Mouse (Mus musculus) ovary, adult 18-20 months (tissue): ENCODE results near the gene Elmo2.

Source experiments
- DNase-seq: peaks from one replicate; pipeline ENCODE4 v3.0.0; 2022; ENCODE audit warnings: low spot score, mixed read lengths

The Elmo2 gene

DNA sequence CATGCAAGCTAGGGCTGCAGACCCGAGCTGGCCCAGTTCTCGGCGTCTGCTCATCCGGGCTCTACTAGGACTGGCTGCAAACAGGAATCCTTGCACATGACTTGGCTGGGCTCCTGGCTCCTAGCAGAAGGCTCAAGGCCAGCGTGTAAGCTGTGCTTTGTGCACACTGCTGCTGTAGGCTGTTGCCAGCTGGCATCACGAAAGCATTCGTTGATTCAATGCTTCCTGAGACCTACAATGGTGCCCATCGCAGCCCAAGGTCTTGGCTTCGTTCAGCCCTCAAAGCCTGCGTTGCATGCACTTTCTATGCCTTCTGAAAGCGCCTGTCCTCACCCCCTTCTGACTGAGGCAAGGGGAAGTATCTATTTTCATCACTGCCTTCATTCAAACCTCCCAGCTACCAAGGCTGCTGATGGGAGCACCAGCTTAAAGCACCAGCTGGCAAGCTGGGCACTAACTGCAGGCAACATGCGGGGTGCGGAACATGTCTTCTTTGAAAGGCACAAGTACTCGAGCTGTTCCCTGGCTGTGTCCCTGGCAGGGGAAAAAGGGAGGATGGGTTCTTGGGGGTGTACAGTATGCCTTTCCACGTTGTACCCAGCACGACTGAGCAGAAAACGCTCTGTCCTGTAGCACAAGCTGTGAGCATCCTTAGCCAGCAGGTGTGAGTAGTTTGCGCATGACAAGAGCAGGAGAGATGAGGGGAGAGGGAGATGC is 37.8 kb downstream of the Elmo2 start:
- DNase-seq = peak; percentile 88

GRCm38 (mm10) chr2:165287202-165287984 is 38.9 kb downstream of the Elmo2 start, which contains the start of gene Slc35c2:
Gene Slc35c2, minus strand, starts transcription at chr2:165287869.
- DNase-seq = peak; percentile 82

DNA sequence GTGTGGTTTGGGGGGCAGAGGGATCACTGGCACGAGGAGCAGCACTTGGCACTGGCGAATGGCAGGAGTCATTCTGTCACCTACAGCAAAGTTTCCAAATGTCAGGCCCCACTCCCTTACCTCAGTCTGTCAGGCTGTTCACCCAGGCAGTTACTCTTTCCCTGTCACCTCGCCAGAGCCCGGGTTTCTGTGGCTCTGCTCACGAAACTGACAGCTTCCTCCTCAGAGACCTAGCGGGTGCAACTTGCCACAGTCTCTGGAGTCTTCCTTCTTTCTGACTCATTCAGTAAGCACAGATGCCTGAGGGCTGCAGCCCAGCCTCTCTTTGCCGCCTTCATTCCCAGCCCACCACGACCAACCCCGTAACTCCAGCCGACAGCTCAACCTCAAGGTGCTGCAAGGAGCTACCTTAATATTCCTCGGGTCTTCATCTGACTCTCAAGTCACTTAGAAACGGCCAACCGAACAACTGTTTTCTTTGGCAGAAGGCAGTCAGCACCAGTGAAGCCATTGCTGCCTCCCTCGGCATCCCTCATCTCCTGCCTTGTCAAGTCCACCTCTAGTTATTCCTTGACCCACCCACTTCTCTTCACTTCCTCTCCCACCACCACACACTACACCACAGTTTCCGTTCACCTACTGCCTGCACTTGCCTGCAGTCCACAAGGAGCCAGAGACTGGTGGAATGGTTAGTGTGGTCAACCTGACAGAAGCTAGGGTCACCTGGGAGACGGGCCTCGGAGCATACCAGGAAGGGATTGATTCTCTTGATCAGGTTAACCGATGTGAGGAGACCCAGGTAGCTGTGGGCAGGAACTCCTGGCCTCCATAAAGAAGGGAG is 39.7 kb downstream of the Elmo2 start:
- DNase-seq = no peak

GRCm38 (mm10) chr2:165285621-165286020 is 40.7 kb downstream of the Elmo2 start:
- no peak for DNase-seq

DNA sequence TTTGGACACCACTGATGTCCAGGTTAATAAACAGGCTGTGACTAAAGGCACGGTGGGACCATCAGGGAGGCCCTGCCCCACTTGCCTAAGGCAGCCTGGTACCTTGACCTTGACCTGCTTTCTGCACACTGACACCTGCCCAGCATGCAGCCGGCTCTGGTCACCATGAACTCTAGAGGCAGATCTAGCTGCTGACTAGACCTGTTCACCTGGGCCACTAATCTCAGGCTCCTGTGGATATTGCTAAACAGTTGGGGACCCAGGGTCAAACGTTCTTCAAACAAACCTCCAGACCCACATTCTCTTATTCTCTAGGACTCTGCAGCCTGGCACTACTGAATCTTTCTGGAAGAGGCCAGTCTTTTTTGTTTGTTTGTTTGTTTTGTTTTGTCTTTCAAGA is 41.2 kb downstream of the Elmo2 start:
- no peak for DNase-seq

DNA sequence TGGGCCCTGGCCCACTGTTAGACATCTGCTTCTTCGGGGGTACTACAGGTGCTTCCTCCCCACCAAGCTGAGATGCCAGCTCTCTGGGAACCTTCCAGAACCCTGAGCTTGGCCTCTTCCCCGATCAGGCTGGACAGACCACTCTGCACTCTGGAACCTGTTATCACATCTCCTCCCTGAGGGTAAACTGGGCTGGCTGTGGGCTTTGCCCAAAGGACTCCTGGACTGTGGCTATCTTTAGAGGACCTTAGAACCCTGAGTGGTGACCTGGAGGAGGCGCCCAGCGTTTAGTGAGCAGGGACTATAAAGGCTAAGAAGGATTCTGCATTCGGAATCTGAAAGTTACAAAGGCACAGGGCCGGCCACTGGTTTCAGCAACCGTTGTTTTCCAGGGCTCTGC is 41.9 kb downstream of the Elmo2 start:
- no peak for DNase-seq

GRCm38 (mm10) chr2:165283644-165284043 is 42.6 kb downstream of the Elmo2 start:
- peak; percentile 20 for DNase-seq

DNA sequence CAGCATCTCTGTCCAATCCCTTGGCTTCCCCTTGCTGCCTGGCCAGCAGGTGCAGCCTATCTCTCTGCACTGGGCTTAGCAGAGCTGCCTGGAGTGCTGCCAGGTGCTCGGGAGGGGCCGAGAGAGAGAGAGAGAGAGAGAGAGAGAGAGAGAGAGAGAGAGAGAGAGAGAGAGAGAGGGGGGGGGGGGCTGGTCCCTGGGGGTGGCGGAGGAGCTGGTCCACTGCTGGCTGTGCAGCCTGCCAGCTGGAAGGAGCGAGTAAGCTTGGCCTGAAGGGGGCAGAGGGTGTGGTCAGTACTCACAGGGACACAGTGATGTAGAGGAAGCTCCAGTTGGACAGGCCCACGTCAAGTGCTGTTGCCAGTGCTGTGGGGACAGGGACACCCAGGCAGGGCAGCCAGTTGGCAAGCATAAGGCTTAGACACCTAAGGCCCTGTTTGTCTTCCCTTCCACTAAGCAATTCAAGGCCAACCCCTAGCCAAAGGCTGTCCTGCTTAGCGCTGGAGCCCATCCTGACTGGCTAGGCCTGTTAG is 44.4 kb downstream of the Elmo2 start:
- DNase-seq = no peak

DNA sequence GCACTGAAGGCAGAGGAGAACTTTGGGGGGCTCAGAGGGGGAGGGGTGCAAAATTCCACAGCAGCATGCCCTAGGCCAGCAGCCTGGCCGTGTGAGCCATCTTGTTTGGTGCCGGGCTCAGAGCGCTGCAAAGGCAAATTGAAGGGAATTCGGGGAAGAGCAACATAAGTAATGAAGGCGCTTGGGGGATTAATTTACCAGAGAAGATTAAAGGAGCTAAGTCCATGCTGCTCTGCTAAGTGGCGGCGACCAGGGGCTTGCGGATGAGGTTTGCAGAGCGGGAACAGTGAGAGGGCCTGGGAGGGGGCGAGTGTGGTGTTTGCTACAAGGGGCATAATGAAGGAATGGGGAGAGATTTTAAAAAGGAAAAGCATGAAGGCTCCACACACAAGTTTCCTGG is 46.9 kb downstream of the Elmo2 start:
- DNase-seq = no peak

DNA sequence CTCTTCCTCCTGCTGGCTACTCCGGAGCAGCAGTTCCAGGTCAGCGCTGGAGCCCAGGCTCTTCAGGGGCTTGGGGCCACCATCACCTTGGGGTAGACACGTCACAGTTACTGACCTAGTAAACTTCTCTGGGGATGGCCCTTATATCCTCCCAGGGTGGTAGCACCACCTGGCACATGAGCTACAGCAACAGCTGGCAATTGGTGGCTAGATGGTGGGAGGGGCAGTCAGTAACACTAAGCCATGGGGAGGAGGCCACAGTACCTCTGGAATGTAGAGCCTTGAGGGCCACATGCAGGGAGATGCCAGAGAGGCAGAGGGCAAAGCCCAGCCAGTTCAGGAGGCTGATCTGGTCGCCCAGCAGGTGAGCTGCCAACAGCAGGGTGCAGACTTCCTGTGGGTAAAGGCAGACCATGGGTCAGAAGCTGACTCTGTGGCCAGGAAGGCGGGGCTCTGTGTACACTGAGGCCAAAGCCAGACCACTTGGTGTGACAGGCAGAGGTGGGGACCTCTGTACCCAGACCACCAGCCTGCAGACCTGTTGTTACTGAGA is 49.0 kb downstream of the Elmo2 start:
- no peak for DNase-seq

GRCm38 (mm10) chr2:165275824-165276223 is 50.5 kb downstream of the Elmo2 start:
- DNase-seq = no peak

- DNase-seq = no peak
These were observed 51.1 kb downstream of the Elmo2 start for GRCm38 (mm10) chr2:165275124-165275640.

- DNase-seq = no peak
These were observed 52.7 kb downstream of the Elmo2 start for GRCm38 (mm10) chr2:165273589-165273988.

DNA sequence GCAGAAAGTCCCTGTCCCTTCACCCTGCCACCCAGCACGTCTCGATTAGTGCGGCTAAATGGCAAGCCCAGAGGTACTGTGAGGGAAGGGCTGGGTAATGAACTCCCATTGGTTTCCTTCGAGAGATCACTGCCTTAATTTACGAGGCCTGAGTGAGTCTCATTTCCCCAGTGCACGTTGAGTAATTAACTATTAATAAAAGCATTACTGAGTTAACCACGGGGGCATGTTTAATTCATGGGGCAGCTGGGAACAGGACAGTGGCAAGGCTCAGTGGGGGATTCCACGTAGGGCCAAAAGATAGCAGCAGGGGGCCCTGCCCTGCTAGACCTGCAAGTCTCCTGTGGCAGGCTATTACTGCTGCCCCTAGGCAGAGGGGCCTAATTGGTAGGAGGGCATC is 55.0 kb downstream of the Elmo2 start:
- no peak for DNase-seq

DNA sequence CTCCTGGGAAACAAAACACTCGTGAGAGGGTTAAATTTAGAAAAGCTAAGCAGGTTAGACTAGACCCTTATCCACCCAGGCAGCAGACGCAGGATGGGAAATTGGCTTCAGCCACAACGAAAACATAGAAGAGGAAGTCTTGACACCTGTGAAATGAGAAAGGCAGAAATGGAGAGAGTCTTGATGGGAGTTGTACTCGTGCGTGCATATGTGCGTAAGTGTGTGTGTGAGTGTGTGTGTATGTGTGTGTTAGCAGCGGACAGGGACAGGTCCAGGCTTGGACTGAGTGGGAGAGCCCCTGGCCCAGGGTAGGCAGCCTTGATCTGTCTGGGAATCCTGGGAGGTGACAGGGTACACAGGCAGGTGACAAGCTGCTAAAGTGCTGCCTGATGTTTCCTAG is 55.4 kb downstream of the Elmo2 start:
- no peak for DNase-seq

DNA sequence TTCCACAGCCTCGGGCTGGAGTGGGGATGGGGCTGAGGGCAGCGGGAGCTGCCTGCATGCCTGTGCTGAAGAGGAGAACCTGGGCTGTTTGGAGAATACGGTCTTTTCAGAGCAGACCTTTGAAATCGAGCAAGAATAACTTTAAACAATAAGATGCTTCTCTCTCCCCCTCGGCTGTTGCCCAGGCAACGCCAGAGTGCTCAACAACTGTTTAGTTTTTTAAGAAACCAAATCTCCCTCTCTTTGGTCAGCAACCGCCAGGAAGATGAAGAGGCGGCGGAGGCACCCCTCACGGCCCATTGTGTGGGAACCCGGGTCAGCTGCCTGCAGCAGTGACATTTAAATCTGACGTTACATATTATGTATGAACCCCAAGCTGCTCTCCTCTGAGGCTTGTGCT is 59.5 kb downstream of the Elmo2 start:
- DNase-seq = no peak

DNA sequence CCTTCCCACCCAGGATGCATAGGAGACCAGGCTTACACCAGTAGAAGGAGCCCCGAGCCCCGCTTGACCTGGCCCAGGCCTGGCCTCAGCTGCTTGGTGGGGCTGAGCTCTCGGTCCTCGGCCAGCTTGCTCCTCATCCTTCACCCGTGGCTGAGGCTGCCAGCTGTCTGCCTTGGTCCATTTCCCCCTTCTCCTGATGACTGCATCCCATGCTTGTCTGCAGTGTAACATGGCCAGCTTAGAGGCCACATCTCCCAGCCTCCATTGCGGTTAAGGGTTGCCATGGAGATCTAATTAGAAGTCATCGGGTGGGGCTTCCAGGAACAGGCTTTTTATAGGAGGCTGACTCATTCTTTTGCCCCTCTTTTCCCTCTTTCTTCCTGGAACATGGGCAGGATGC is 62.4 kb downstream of the Elmo2 start:
- no peak for DNase-seq

GRCm38 (mm10) chr2:165262274-165262990 is 63.8 kb downstream of the Elmo2 start:
- DNase-seq = no peak

DNA sequence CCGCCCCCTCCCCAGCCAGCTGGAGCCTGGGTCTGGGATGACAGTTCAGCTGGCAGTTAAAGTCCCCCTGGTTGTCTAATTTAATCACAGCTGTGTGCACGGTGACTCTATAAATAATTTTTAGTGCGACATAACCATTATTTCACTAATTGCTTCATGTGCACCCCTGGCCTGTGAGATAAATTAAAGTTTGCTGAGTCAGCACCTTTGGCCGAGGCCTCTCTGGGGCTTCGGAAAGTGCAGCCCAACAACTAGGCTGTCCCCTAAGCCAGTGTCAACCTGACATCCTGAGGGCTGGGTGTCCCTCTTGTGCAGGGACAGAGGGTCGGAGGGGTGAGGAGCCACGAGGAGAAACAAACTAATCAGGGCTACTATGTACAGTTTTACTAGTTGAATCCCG is 66.4 kb downstream of the Elmo2 start:
- DNase-seq = no peak

DNA sequence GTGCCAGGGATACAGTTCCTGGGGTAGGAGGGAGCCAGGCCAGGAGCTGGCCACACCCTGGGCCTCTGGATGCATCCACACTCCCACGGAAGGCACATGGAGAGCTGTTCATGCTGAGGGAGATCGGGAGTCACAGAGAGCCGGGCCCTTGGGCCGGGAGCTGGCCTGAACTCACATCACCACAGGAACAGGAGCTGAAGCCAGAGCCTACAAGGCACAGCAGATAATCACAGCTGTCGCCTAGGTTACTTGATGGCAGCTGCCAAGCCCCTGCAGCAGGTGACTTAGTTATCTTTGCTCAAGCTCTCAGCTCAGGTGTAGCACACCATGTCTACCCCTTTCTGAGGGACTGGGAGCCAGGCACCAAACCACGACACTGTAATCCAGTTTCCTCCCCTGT is 68.0 kb downstream of the Elmo2 start:
- DNase-seq = no peak

DNA sequence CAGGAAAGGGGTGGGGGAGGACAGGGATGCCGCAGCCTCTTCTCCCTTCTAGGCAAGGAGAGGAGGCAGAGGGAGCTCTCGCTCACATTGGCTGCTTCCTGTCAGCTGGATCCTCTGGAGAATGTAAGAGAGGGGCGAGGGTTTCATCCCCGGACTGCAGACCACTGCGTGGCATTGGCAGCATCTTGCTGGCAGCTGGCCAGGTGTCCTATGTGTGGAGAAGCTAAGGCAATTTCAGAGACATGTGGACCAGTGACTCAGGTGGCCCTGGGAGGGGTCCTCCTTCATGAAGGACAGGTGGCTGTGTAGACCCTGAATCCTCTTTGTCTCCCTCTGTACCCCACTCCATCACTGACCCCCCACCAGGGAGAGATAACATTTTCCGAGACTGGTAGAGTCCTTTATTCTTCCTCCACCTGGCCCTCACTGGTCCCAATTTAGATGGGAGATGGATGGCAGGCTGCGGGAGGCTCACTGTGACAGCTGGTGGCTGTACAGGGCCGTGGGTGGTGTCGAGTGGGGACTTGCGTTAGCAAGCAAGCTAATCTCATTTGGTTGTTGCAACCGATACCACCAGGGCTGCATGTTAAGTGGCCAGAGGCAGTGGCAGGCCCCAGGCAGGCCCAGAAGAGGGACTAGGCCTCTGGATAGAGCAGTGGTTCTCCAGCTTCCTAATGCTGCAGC is 69.0 kb downstream of the Elmo2 start:
- no peak for DNase-seq
